ENCODE assay signal across 9 mouse cellular contexts in the genomic region with DNA sequence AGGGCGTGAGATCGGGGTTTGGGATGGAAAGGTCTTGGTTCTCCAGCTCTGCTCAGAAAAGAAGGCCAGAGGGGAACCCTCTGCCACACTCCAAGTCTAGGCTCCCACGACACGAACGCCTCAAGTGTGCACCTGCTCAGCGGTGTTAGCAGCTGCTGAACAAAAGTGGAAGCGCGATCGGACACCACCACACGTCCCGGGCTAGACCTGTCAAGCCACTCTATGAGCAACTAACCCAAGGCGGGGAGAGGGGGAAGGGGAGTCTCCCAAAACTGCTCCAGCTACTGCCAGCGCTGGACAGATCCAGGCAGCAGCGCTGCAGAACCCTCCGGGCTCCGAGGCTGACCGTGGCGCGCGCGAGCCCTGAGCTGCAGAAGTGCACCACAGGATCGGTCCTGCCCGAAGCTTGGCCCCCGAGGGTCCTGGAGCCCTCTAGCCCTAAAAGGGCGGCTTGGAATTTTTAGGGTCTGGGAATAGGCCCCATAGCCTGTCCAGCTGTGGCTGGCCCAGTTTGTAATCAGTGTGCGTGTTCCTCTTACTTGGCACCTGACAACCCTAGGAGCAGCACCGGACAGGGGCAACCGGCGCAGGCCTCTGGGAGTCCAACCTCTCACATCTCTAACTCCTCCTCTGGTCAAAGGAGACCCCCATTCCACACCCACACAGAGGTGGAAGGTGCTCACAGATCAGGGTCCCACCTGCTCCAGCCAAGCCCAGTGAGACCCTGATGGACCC. TPM values are rescaled to one million over a fixed set of nuclear protein-coding genes. Genes with fewer than 3 reads are reported as not detected.
DNase-seq lines count a peak whose midpoint lies in the region; ATAC-seq and TF ChIP-seq lines count a peak whose summit lies in the region.
"Had no signal": no experiment of that assay in that cellular context is flagged by ENCODE, and none has a peak within 500 bp of the region (broad histone marks: within the 10 kb centered on the region; RNA-seq: fewer than 3 reads in every experiment).

No protein-coding gene starts in this region.

- H3K9me3 ChIP-seq in heart, embryonic 13.5 days, result no peaks in the 10 kb centered on the region
- no peaks in the 10 kb centered on the region for H3K9me3 ChIP-seq in embryonic facial prominence, embryonic 15.5 days (replicated peaks)
- H3K9me3 ChIP-seq in limb, embryonic 10.5 days (replicated peaks), result no peaks in the 10 kb centered on the region
- no peaks in the 10 kb centered on the region for H3K9me3 ChIP-seq in neural tube, embryonic 15.5 days (replicated peaks)

- no peak for DNase-seq in heart, adult 2 months
- peak; percentile 19 for DNase-seq in adrenal gland, postnatal 25 days
- peak; percentile 58 for DNase-seq in limb, embryonic 10.5 days (ENCODE audit: low spot score)
- no peak for DNase-seq in urinary bladder, postnatal 36 days (ENCODE audit: low spot score in 2 of 2)

- peaks cover 97% of the 10 kb centered on the region for H3K27me3 ChIP-seq in heart, embryonic 13.5 days (replicated peaks)
- H3K27me3 ChIP-seq in heart, adult 2 months (ENCODE audit: control insufficient read depth, insufficient read depth, low read length), result peaks cover 11% of the 10 kb centered on the region
- H3K27me3 ChIP-seq in embryonic facial prominence, embryonic 15.5 days, result peaks cover 75% of the 10 kb centered on the region
- peaks cover 78% of the 10 kb centered on the region for H3K27me3 ChIP-seq in limb, embryonic 10.5 days (ENCODE audit: low read depth, poor library complexity, severe bottlenecking)
- H3K27me3 ChIP-seq in neural tube, embryonic 15.5 days (replicated peaks), result peaks cover 33% of the 10 kb centered on the region

- TF ChIP-seq POLR2A in heart, adult 2 months (IDR thresholded peaks at IDR 0.05; ENCODE audit: insufficient read depth, low read depth, low read length), result no peak

- no peak overlapping the region for H3K9ac ChIP-seq in heart, embryonic 13.5 days
- H3K9ac ChIP-seq in heart, adult 2 months (ENCODE audit: low read depth, low read length), result no peak overlapping the region
- H3K9ac ChIP-seq in embryonic facial prominence, embryonic 15.5 days, result no peak overlapping the region
- peak overlapping the region; percentile 89 for H3K9ac ChIP-seq in neural tube, embryonic 15.5 days (replicated peaks)

- no peak overlapping the region for H3K27ac ChIP-seq in heart, embryonic 13.5 days (replicated peaks)
- no peak overlapping the region for H3K27ac ChIP-seq in heart, adult 2 months
- H3K27ac ChIP-seq in embryonic facial prominence, embryonic 15.5 days (replicated peaks), result no peak overlapping the region
- H3K27ac ChIP-seq in limb, embryonic 10.5 days, result no peak overlapping the region
- peak overlapping the region; percentile 90 for H3K27ac ChIP-seq in neural tube, embryonic 15.5 days (replicated peaks)

- intact Hi-C loops in heart, adult 2 months (cut with DNase I), result no loop called here

- no peak for TF ChIP-seq CTCF in heart, adult 2 months (IDR thresholded peaks at IDR 0.05)

- H3K4me1 ChIP-seq in heart, embryonic 13.5 days, result peaks cover 15% of the 10 kb centered on the region
- H3K4me1 ChIP-seq in heart, adult 2 months (ENCODE audit: control insufficient read depth, insufficient read depth, low read length), result no peaks in the 10 kb centered on the region
- H3K4me1 ChIP-seq in embryonic facial prominence, embryonic 15.5 days, result peaks cover 23% of the 10 kb centered on the region
- H3K4me1 ChIP-seq in limb, embryonic 10.5 days, result peaks cover 17% of the 10 kb centered on the region
- H3K4me1 ChIP-seq in neural tube, embryonic 15.5 days, result peaks cover 60% of the 10 kb centered on the region

- WGBS in heart, embryonic 13.5 days, result 4% methylated on average over 29 of the region's 29 CpGs
- 6% methylated on average over 29 of the region's 29 CpGs for WGBS in heart, adult 2 months
- WGBS in embryonic facial prominence, embryonic 15.5 days, result 4% methylated on average over 29 of the region's 29 CpGs
- 6% methylated on average over 29 of the region's 29 CpGs for WGBS in limb, embryonic 10.5 days
- 4% methylated on average over 29 of the region's 29 CpGs for WGBS in neural tube, embryonic 15.5 days

- no peak overlapping the region; the same call in 1 of the 2 replicates for H3K4me2 ChIP-seq in heart, embryonic 13.5 days
- peak overlapping the region; percentile 97 for H3K4me2 ChIP-seq in embryonic facial prominence, embryonic 15.5 days (replicated peaks)
- H3K4me2 ChIP-seq in neural tube, embryonic 15.5 days, result peak overlapping the region; percentile 82

- no peaks in the 10 kb centered on the region for H3K79me2 ChIP-seq in heart, adult 2 months (replicated peaks; ENCODE audit: control insufficient read depth, insufficient read depth, low read length)

- H3K36me3 ChIP-seq in heart, embryonic 13.5 days, result no peaks in the 10 kb centered on the region
- H3K36me3 ChIP-seq in heart, adult 2 months (ENCODE audit: control insufficient read depth, insufficient read depth, low read length), result no peaks in the 10 kb centered on the region
- no peaks in the 10 kb centered on the region for H3K36me3 ChIP-seq in embryonic facial prominence, embryonic 15.5 days
- H3K36me3 ChIP-seq in limb, embryonic 10.5 days, result no peaks in the 10 kb centered on the region
- H3K36me3 ChIP-seq in neural tube, embryonic 15.5 days, result no peaks in the 10 kb centered on the region

- H3K4me3 ChIP-seq in heart, embryonic 13.5 days, result peak overlapping the region; percentile 58
- no peak overlapping the region for H3K4me3 ChIP-seq in heart, adult 2 months
- peak overlapping the region; percentile 52 for H3K4me3 ChIP-seq in embryonic facial prominence, embryonic 15.5 days (replicated peaks)
- H3K4me3 ChIP-seq in limb, embryonic 10.5 days, result peak overlapping the region; percentile 58; the same call in 1 of the 2 replicates
- H3K4me3 ChIP-seq in neural tube, embryonic 15.5 days (replicated peaks), result peak overlapping the region; percentile 71

- no peak for TF ChIP-seq EP300 in heart, adult 2 months (IDR thresholded peaks at IDR 0.05; ENCODE audit: insufficient read depth, low read depth, low read length)

- no peak for ATAC-seq in heart, embryonic 13.5 days (ENCODE audit: extremely low read depth, insufficient number of reproducible peaks, low FRiP score, low TSS enrichment)
- no peak for ATAC-seq in embryonic facial prominence, embryonic 15.5 days (ENCODE audit: insufficient number of reproducible peaks, low FRiP score, low TSS enrichment, low read depth)
- ATAC-seq in neural tube, embryonic 15.5 days (ENCODE audit: low FRiP score), result peak; percentile 35
- ATAC-seq in CD4-positive, CD25-positive, alpha-beta regulatory T cell, adult 4 months, result no peak

RNA-seq across cellular contexts. Expression of a gene that starts 1.2 kb away (rescaled TPM):
- 0.05 and 0.06 TPM in 2 replicates for polyA plus RNA-seq in heart, embryonic 13.5 days (2015; fragmentation: Nextera tagmentation; extraction: Ambion mirVana)
- total RNA-seq in heart, adult 2 months (2021), result under 1 TPM in 1 of 2 experiments, not detected in 1; 0.09 TPM
- polyA plus RNA-seq in heart, adult 2 months (2012; rRNA removed), result 0.03 and 0.18 TPM in 2 replicates
- 0.27 TPM in 1 of 2 replicates, not detected in the other for total RNA-seq in adrenal gland, postnatal 25 days (2021)
- polyA plus RNA-seq in embryonic facial prominence, embryonic 15.5 days (2015; fragmentation: Nextera tagmentation; extraction: Ambion mirVana), result 0.27 and 0.30 TPM in 2 replicates
- 0.04 and 0.10 TPM in 2 replicates for polyA plus RNA-seq in limb, embryonic 10.5 days (2016; fragmentation: Nextera tagmentation; extraction: Ambion mirVana)
- polyA plus RNA-seq in neural tube, embryonic 15.5 days (2015; fragmentation: Nextera tagmentation; extraction: Ambion mirVana), result 9.2 and 12.5 TPM in 2 replicates
- polyA plus RNA-seq in CD4-positive, CD25-positive, alpha-beta regulatory T cell, adult 4 months (2017; shearing (Covaris generic)), result under 1 TPM in 1 of 2 experiments, not detected in 1; 0.32 TPM
- total RNA-seq: MEL had no signal

Comparison
In these comparisons a context has a peak if more than half of its experiments do, and no peak if none do; other contexts are left out.
1. DNase-seq: peak in adrenal gland, postnatal 25 days (single experiment) and limb, embryonic 10.5 days (single experiment); none in heart, adult 2 months (0 of 2) and urinary bladder, postnatal 36 days (0 of 2).